Mouse (Mus musculus) fat pad, adult 2 months (tissue): Measurements from ENCODE around the gene Aldh9a1.

Experiments used
- DNase-seq: peaks from one replicate; pipeline ENCODE4 v3.0.0-alpha.2; 2011; ENCODE audit warnings: low read depth, low spot score; ENCODE audit errors: extremely low read depth

The Aldh9a1 gene

GRCm38 (mm10) chr1:167350597-167351415, 1.0 kb downstream of the Aldh9a1 start:
- no peak for DNase-seq

GRCm38 (mm10) chr1:167352403-167352802, 2.6 kb downstream of the Aldh9a1 start:
- DNase-seq = no peak

- DNase-seq = no peak
Observed at GRCm38 (mm10) chr1:167357387-167357786, 7.6 kb downstream of the Aldh9a1 start.

GRCm38 (mm10) chr1:167358731-167359130, 8.9 kb downstream of the Aldh9a1 start:
- DNase-seq = no peak

- DNase-seq = no peak
Observed at GRCm38 (mm10) chr1:167360268-167360667, 10.5 kb downstream of the Aldh9a1 start.

GRCm38 (mm10) chr1:167362819-167363218, 13.0 kb downstream of the Aldh9a1 start:
- no peak for DNase-seq

- DNase-seq = no peak
Observed at GRCm38 (mm10) chr1:167363322-167363721, 13.5 kb downstream of the Aldh9a1 start.

GRCm38 (mm10) chr1:167365808-167366207, 16.0 kb downstream of the Aldh9a1 start:
- no peak for DNase-seq

- DNase-seq = no peak
Observed at GRCm38 (mm10) chr1:167366621-167367020, 16.8 kb downstream of the Aldh9a1 start.

- DNase-seq = no peak
Observed at GRCm38 (mm10) chr1:167368018-167368417, 18.2 kb downstream of the Aldh9a1 start.

GRCm38 (mm10) chr1:167368513-167368912, 18.7 kb downstream of the Aldh9a1 start:
- no peak for DNase-seq

GRCm38 (mm10) chr1:167369905-167370304, 20.1 kb downstream of the Aldh9a1 start:
- DNase-seq = no peak

- no peak for DNase-seq
Observed at GRCm38 (mm10) chr1:167372739-167373138, 22.9 kb downstream of the Aldh9a1 start.

- no peak for DNase-seq
Observed at GRCm38 (mm10) chr1:167374003-167374784, 24.4 kb downstream of the Aldh9a1 start.

GRCm38 (mm10) chr1:167374942-167375341, 25.2 kb downstream of the Aldh9a1 start:
- no peak for DNase-seq

GRCm38 (mm10) chr1:167378019-167378418, 28.2 kb downstream of the Aldh9a1 start:
- DNase-seq = no peak

GRCm38 (mm10) chr1:167379751-167380150, 30.0 kb downstream of the Aldh9a1 start:
- no peak for DNase-seq

- no peak for DNase-seq
Observed at GRCm38 (mm10) chr1:167380223-167380622, 30.4 kb downstream of the Aldh9a1 start.

- no peak for DNase-seq
Observed at GRCm38 (mm10) chr1:167381050-167382015, 31.5 kb downstream of the Aldh9a1 start.

- no peak for DNase-seq
Observed at GRCm38 (mm10) chr1:167382316-167382715, 32.5 kb downstream of the Aldh9a1 start.

- DNase-seq = no peak
Observed at GRCm38 (mm10) chr1:167382763-167383162, 33.0 kb downstream of the Aldh9a1 start.
